Mouse (Mus musculus) bone marrow macrophage, adult 2 months (primary cell): Measurements from ENCODE around the gene Tceanc2. TPM values are rescaled to one million over a fixed set of nuclear protein-coding genes. Genes with fewer than 3 reads are reported as not detected.

ENCODE experiments used
- H3K27ac ChIP-seq: 2 replicates; pipeline ENCODE4 v1.5.1; 2012; ENCODE audit warnings: low read depth, low read length; ENCODE audit not compliant: insufficient read depth
- H3K4me1 ChIP-seq: 2 replicates; pipeline ENCODE4 v1.6.1; 2012; ENCODE audit warnings: low read length; ENCODE audit not compliant: control insufficient read depth, insufficient read depth
- H3K4me3 ChIP-seq: 2 replicates; pipeline ENCODE4 v1.5.1; 2012; ENCODE audit warnings: mild to moderate bottlenecking, low read length, moderate library complexity; ENCODE audit not compliant: insufficient read depth
- CTCF ChIP-seq: IDR thresholded peaks from 2 replicates; pipeline ENCODE4 v1.5.1; 2012; ENCODE audit warnings: low read depth, mild to moderate bottlenecking, low read length, moderate library complexity
- POLR2A ChIP-seq: IDR thresholded peaks from 2 replicates; pipeline ENCODE4 v1.6.1; 2012; ENCODE audit warnings: mild to moderate bottlenecking, low read depth, low read length, borderline replicate concordance
- polyA plus RNA-seq: library from polyadenylated mRNA; stranded (reverse); fragments of >200 nt; gene quantifications from 2 replicates; pipeline ENCODE4 v1.2.4, GENCODE M21; 2012; ENCODE audit not compliant: missing spikeins, insufficient read depth, insufficient read length

Gene Tceanc2
- polyA plus RNA-seq, 1 experiment: 27.9 TPM

DNA sequence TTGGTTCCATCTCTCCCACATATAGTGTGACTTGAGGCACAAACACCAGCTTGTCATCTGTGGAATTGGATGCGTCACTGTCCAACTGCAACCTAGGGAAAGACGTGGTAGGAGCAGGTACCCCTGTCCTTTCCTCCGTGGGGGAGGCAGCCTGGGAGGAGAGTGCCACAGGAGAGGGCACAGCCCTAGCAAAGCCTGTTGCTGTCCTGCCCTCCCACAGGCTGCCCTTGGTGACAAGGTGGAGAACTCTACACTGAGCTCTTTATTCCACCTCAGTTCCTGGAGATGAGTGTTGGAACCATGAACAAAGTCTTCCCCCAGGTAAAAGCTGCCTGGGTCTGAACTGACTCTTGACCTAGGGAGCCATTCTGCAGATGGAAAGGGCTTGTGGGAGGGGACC, 30.0 kb upstream of the Tceanc2 start, which contains the start of gene Ldlrad1:
Gene Ldlrad1 (plus strand): TSS at position 301 of the 400 bp plus-strand sequence.
- Histone ChIP-seq H3K27ac (no peak within 1 kb of the TSS), H3K4me1 (peaks cover 11% of the 10 kb centered on the region), H3K4me3 (no peak within 1 kb of the TSS)
- TF ChIP-seq CTCF: no peak
- TF ChIP-seq POLR2A: no peak

DNA sequence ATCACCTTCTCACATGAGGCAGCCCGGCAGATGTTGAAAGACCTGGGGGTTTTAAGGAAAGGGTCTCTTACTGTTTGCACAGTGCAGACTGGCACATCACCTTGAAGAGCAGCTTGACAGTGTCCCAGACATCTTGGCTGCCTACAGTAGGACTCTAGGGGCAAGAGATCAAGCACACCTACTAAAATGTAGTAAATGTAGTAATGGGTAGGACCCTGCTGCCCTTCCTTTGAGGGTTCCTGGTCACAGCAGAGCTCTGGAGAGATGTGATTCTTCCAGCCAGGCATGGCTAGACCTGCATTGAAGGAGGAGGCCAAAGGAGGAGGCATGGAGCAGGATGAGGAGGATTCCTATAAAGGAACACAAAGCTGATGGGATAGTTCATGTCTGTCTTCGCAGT, 28.1 kb upstream of the Tceanc2 start:
- no peak for TF ChIP-seq POLR2A
- no peak for TF ChIP-seq CTCF
- Histone ChIP-seq H3K4me3 (no peak overlapping the region), H3K4me1 (peaks cover 2% of the 10 kb centered on the region; the same call in 1 of the 2 replicates), H3K27ac (no peak overlapping the region)

DNA sequence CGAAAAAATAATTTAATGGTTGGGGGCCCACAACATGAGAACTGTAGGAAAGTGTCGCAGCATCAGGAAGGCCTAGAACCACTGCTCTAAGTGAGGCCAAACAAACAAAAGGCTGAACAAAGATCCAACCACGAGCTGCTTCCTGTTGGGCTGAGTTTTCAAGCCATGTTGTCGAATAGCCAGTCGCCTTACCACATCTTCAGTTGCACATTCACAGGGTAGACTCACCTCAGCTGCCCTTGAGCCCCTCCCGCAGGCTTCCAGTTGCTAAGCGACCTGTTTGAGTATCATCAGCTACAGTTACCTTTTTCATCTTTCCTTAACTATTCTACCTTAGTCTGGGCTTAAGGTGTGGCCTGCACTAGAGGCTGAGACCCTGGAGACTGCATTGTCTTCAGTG, 24.1 kb upstream of the Tceanc2 start:
- TF ChIP-seq POLR2A (no peak), CTCF (no peak)
- no peak overlapping the region for H3K27ac ChIP-seq
- no peaks in the 10 kb centered on the region for H3K4me1 ChIP-seq
- H3K4me3 ChIP-seq: no peak overlapping the region

DNA sequence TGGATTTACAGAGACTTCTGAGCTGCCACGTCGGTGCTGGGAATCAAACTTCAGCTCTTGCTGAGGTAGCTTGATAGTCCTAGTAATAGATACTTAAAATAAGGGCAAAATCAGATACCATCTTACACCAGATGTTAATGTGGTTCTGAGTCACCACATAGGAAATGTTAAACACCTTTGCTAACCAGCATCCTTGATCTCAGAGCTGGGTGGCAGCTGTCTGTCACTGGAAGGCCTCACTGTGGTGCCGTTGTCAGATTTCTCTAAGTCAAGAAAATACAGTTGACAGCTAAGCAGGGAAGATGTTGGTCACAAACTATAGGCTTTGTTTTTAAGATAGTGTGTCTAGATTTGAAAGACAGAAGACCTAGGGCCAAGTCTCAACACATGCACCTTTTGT, 22.9 kb upstream of the Tceanc2 start:
- Histone ChIP-seq H3K4me1 (no peaks in the 10 kb centered on the region), H3K4me3 (no peak overlapping the region), H3K27ac (no peak overlapping the region)
- TF ChIP-seq CTCF (no peak), POLR2A (no peak)

DNA sequence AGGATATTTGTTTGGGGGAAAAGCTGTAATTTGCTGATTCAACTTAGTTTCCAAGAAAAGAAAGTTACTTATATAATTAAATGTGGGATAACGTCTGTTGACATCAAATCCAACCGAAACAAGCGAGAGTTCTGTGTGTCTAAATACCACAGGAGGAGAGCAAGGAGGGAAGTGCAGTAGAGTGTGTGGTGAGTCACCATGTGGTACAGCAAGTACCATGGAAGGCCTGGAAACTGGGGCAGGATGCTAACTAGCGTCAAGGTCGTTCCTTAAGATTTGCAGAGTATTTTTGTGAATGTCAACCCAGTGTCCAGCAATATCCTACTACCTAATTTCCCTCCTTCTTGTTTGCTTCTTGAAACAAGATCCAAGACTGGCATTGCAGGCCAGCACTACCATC, 19.2 kb upstream of the Tceanc2 start:
- TF ChIP-seq CTCF (no peak), POLR2A (no peak)
- Histone ChIP-seq H3K4me1 (no peaks in the 10 kb centered on the region), H3K27ac (no peak overlapping the region), H3K4me3 (no peak overlapping the region)

DNA sequence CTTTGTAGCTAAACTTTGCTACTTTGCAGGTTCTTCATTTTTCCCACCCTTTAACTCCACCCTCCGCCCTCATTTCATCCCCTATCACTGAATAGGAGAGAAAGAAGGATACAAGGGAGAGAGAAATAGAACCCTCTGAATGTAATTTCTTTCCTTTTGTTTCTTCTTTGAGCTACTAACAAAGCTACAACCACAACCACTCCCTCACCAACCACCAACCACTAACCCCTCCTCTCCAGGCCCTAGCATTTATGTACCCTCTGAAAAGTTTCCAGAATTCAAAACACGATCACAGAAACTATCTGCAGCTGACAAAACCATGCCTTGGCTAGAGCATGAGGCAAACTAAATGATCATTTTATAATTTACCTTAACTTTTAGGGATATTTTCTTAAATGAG, 17.5 kb upstream of the Tceanc2 start:
- Histone ChIP-seq H3K4me1 (no peaks in the 10 kb centered on the region), H3K27ac (no peak overlapping the region), H3K4me3 (no peak overlapping the region)
- no peak for TF ChIP-seq CTCF
- no peak for TF ChIP-seq POLR2A

DNA sequence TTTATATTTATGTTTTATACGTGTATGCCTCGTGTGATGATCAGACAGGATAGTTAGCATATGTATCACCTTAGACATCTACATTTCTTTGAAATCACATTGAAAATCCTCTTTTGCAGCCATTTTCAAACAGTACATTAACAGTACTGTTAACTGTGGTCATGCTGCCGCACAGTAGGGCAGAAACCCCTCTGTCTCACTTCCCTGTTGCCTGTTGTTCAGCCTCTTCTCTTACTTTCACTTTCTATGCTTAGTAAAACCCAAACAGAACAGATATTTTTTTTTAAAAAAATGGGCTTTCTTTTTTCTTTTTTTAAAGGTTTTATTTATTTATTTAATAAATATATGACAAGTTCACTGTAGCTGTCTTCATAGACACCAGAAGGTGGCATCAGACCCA, 14.9 kb upstream of the Tceanc2 start:
- H3K27ac ChIP-seq: no peak overlapping the region
- no peak overlapping the region for H3K4me3 ChIP-seq
- TF ChIP-seq POLR2A: no peak
- no peak for TF ChIP-seq CTCF
- peaks cover 4% of the 10 kb centered on the region for H3K4me1 ChIP-seq

DNA sequence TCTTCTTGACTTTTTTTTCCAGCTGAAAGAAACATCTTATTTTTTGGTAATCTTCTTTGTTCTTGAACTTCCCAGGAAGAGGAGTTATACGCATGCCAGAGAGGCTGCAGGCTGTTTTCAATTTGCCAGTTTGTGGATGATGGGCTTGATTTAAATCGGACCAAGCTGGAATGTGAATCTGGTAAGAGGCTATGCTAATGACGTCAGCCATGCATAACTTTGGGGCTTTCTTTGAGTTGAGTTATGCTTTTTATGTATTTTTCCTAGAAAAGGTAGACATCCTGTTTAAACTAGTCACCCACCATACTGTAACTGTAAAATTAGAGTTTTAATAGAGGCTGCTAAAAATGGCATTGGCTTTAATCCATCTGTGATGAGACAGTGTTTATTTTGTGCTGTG, 6.8 kb upstream of the Tceanc2 start:
- TF ChIP-seq CTCF (no peak), POLR2A (no peak)
- Histone ChIP-seq H3K4me1 (peaks cover 19% of the 10 kb centered on the region), H3K27ac (no peak overlapping the region), H3K4me3 (no peak overlapping the region)

DNA sequence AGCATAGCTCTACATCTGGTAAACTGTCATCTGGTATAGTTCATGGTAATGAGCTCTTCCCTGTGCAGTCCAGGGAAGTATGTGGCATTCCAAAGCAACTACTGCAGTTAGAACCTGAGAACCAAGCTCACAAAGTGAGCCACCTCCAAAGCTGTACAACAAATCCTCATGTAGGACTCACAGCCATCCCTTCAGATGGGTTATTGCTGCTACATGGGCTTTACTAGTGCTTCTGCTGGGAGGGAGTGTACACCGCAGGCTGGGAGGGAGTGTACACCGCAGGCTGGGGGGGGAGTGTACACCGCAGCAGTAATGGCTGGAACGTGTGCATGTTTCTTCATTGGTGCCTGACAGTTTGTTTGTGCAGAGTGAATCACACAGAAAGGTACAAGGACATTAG, 4.3 kb upstream of the Tceanc2 start:
- Histone ChIP-seq H3K4me3 (no peak overlapping the region), H3K4me1 (peaks cover 22% of the 10 kb centered on the region), H3K27ac (no peak overlapping the region)
- TF ChIP-seq CTCF: no peak
- no peak for TF ChIP-seq POLR2A

DNA sequence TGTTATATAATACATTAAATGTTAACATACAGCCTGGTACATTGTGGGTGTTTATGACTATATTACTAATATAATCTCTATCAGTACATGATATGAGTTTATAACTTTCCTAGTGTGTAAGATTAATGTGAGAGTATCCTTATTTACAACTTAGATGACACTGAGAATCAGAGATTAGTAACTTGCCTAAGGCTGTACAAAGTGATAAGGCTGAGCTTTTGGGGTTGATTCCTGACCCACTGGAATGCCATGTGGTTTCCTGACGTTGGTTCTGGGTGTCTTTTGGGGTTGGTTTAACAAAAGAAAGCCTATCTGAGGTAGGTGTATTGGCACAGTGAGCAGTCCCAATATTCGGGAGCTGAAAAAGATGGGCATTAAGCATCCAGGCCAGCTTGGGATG, 3.9 kb upstream of the Tceanc2 start:
- H3K4me1 ChIP-seq: peaks cover 22% of the 10 kb centered on the region
- no peak for TF ChIP-seq POLR2A
- no peak for TF ChIP-seq CTCF
- H3K4me3 ChIP-seq: no peak overlapping the region
- no peak overlapping the region for H3K27ac ChIP-seq

DNA sequence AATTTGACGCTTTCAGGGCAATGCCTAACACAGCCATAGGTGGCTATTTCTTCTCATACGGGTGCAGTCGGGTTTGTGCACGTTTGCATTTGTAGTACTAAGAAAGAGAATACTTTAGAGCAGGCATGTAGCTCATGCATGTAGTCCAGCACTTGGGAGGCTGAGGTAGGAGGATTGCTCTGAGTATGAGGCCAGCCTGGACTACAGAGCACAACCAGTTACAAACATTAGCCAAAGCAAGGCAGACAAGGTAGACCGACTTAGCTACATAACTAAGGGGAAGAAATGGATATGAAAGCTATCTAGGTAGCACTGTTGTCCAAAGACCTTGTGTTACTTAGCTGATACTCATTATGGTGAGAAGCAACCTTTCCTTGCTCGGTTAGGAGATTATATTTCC, 3.0 kb upstream of the Tceanc2 start:
- Histone ChIP-seq H3K4me3 (no peak overlapping the region), H3K27ac (no peak overlapping the region), H3K4me1 (peaks cover 24% of the 10 kb centered on the region)
- TF ChIP-seq CTCF: no peak
- no peak for TF ChIP-seq POLR2A
